Mouse (Mus musculus) right cerebral cortex, postnatal 4 days (tissue): ENCODE data around the gene Katnb1.

Experiments
- DNase-seq: peaks from one replicate; pipeline ENCODE4 v3.0.0-alpha.2; 2022

The Katnb1 gene

GRCm38 (mm10) chr8:95141469-95142074 is 60.6 kb downstream of the Katnb1 start:
- DNase-seq, result no peak

- DNase-seq, result peak; percentile 94
Measured at GRCm38 (mm10) chr8:95142075-95142831, 61.3 kb downstream of the Katnb1 start.

- DNase-seq, result peak; percentile 49
Measured at GRCm38 (mm10) chr8:95142985-95143804, 62.2 kb downstream of the Katnb1 start.

GRCm38 (mm10) chr8:95143805-95144630 is 63.0 kb downstream of the Katnb1 start:
- no peak for DNase-seq

GRCm38 (mm10) chr8:95144631-95145015 is 63.6 kb downstream of the Katnb1 start:
- no peak for DNase-seq

GRCm38 (mm10) chr8:95146044-95146745 is 65.2 kb downstream of the Katnb1 start:
- DNase-seq, result no peak

- no peak for DNase-seq
Measured at GRCm38 (mm10) chr8:95146846-95147245, 65.9 kb downstream of the Katnb1 start.

- no peak for DNase-seq
Measured at GRCm38 (mm10) chr8:95149426-95149825, 68.4 kb downstream of the Katnb1 start.

- no peak for DNase-seq
Measured at GRCm38 (mm10) chr8:95150608-95151007, 69.6 kb downstream of the Katnb1 start.
